Mouse (Mus musculus) spleen, adult 2 months (tissue): ENCODE measurements at regions not wholly inside any gene's neighbourhood (a gene's known extent, or its start where the extent isn't known, plus 50 kb on each side); places are given as distances from the start of the nearest gene placed in this dataset.

Experiments used
- CTCF ChIP-seq: fragments of 200-500 bp; IDR thresholded peaks from 2 replicates; pipeline ENCODE4 v1.5.1; 2011; ENCODE audit warnings: mild to moderate bottlenecking, inconsistent platforms; ENCODE audit not compliant: insufficient read depth, insufficient read length, insufficient replicate concordance; ENCODE audit errors: extremely low read depth
- POLR2A ChIP-seq: fragments of 200-500 bp; IDR thresholded peaks from 2 replicates; pipeline ENCODE4 v1.6.1; 2011; ENCODE audit warnings: low read depth, low read length, inconsistent platforms

- no peak for TF ChIP-seq POLR2A
- no peak for TF ChIP-seq CTCF
Observed at GRCm38 (mm10) chr4:9061941-9062340, 823.1 kb upstream of the Car8 start.
